Mouse (Mus musculus) lung, embryonic 16.5 days (tissue): ENCODE measurements at regions not wholly inside any gene's neighbourhood (a gene's known extent, or its start where the extent isn't known, plus 50 kb on each side); places are given as distances from the start of the nearest gene placed in this dataset.
"Not testable (repeated sequence)": the region's sequence is repeated elsewhere in the genome, so short reads cannot be mapped to it uniquely, and the experiment has no call there.

ENCODE experiments used
- ATAC-seq: fragments of 200-750 bp; cut with Nextera tagmentation; 2 replicates; pipeline ENCODE4 v1.8.0; 2017; ENCODE audit warnings: low read depth, mild to moderate bottlenecking, moderate library complexity
- H3K27ac ChIP-seq: fragments of 300-500 bp; sonication (generic); 2 replicates; pipeline ENCODE4 v1.5.1; 2014; ENCODE audit warnings: mild to moderate bottlenecking, control low read depth, low read length
- H3K27me3 ChIP-seq: fragments of 300-500 bp; sonication (generic); 2 replicates; pipeline ENCODE4 v1.6.1; 2014; ENCODE audit warnings: low read depth, low read length, mixed read lengths; ENCODE audit not compliant: control insufficient read depth, insufficient read depth
- H3K36me3 ChIP-seq: fragments of 300-500 bp; sonication (generic); 2 replicates; pipeline ENCODE4 v1.6.1; 2014; ENCODE audit warnings: low read length; ENCODE audit not compliant: control insufficient read depth, insufficient read depth
- H3K4me1 ChIP-seq: fragments of 300-500 bp; sonication (generic); replicated peaks from 2 replicates; pipeline ENCODE4 v1.6.1; 2014; ENCODE audit warnings: low read length, mixed read lengths; ENCODE audit not compliant: control insufficient read depth, insufficient read depth
- H3K4me2 ChIP-seq: fragments of 300-500 bp; sonication (generic); 2 replicates; pipeline ENCODE4 v1.6.1; 2014; ENCODE audit warnings: low read depth, low read length, control low read depth
- H3K4me3 ChIP-seq: fragments of 300-500 bp; sonication (generic); 2 replicates; pipeline ENCODE4 v1.5.1; 2014; ENCODE audit warnings: mild to moderate bottlenecking, low read length, control low read depth
- H3K9ac ChIP-seq: fragments of 300-500 bp; sonication (generic); 2 replicates; pipeline ENCODE4 v1.6.1; 2014; ENCODE audit warnings: low read length, control low read depth
- H3K9me3 ChIP-seq: fragments of 300-500 bp; sonication (generic); 2 replicates; pipeline ENCODE4 v1.6.1; 2016; ENCODE audit warnings: low read length; ENCODE audit not compliant: control insufficient read depth
- WGBS: fragments of 180-500 bp; shearing (Covaris S2); extraction: QIAGEN DNeasy Blood & Tissue Kit; methylation state at CpG from one replicate; pipeline ENCODE4 v1.1.7; 2014; 5-methylcytosine and 5-hydroxymethylcytosine counted together

GRCm38 (mm10) chr3:120441127-120441526 lies 656.9 kb upstream of the Ptbp2 start:
- Histone ChIP-seq H3K4me3 (no peak overlapping the region), H3K36me3 (no peaks in the 10 kb centered on the region), H3K4me1 (no peaks in the 10 kb centered on the region), H3K27ac (no peak overlapping the region), H3K9ac (no peak overlapping the region), H3K4me2 (no peak overlapping the region), H3K27me3 (no peaks in the 10 kb centered on the region), H3K9me3 (no peaks in the 10 kb centered on the region)
- no peak for ATAC-seq
- 68% methylated on average over 4 of the region's 4 CpGs for WGBS

GRCm38 (mm10) chr3:120430285-120430684 lies 646.0 kb upstream of the Ptbp2 start:
- no peaks in the 10 kb centered on the region for H3K27me3 ChIP-seq
- peaks cover 4% of the 10 kb centered on the region for H3K4me1 ChIP-seq
- H3K4me2 ChIP-seq: no peak overlapping the region
- no peaks in the 10 kb centered on the region for H3K9me3 ChIP-seq
- no peak overlapping the region for H3K4me3 ChIP-seq
- no peak overlapping the region for H3K27ac ChIP-seq
- peak; percentile 94 for ATAC-seq
- 15% methylated on average over 2 of the region's 2 CpGs for WGBS
- H3K9ac ChIP-seq: no peak overlapping the region
- H3K36me3 ChIP-seq: no peaks in the 10 kb centered on the region

GRCm38 (mm10) chr3:120416634-120417033 lies 632.4 kb upstream of the Ptbp2 start:
- no peaks in the 10 kb centered on the region for H3K36me3 ChIP-seq
- no peak overlapping the region for H3K27ac ChIP-seq
- no peak overlapping the region for H3K4me2 ChIP-seq
- ATAC-seq: no peak
- 53% methylated on average over 3 of the region's 3 CpGs for WGBS
- no peak overlapping the region for H3K9ac ChIP-seq
- H3K4me3 ChIP-seq: no peak overlapping the region
- no peaks in the 10 kb centered on the region for H3K9me3 ChIP-seq
- no peaks in the 10 kb centered on the region for H3K4me1 ChIP-seq
- H3K27me3 ChIP-seq: no peaks in the 10 kb centered on the region

- no peaks in the 10 kb centered on the region for H3K4me1 ChIP-seq
- no peaks in the 10 kb centered on the region for H3K9me3 ChIP-seq
- no peak overlapping the region for H3K27ac ChIP-seq
- H3K4me3 ChIP-seq: no peak overlapping the region
- no peak for ATAC-seq
- no peaks in the 10 kb centered on the region for H3K36me3 ChIP-seq
- H3K27me3 ChIP-seq: no peaks in the 10 kb centered on the region
- no peak overlapping the region for H3K9ac ChIP-seq
- 41% methylated on average over 6 of the region's 6 CpGs for WGBS
- no peak overlapping the region for H3K4me2 ChIP-seq
Observed at GRCm38 (mm10) chr3:120375688-120376289, 591.5 kb upstream of the Ptbp2 start.

- no peak overlapping the region for H3K4me3 ChIP-seq
- WGBS: 44% methylated on average over 4 of the region's 4 CpGs
- no peak overlapping the region for H3K9ac ChIP-seq
- H3K27ac ChIP-seq: no peak overlapping the region
- no peak overlapping the region for H3K4me2 ChIP-seq
- no peaks in the 10 kb centered on the region for H3K9me3 ChIP-seq
- ATAC-seq: no peak
- H3K27me3 ChIP-seq: no peaks in the 10 kb centered on the region
- no peaks in the 10 kb centered on the region for H3K4me1 ChIP-seq
- no peaks in the 10 kb centered on the region for H3K36me3 ChIP-seq
Observed at GRCm38 (mm10) chr3:120342747-120343377, 558.6 kb upstream of the Ptbp2 start.

GRCm38 (mm10) chr3:120341882-120342281 lies 557.6 kb upstream of the Ptbp2 start:
- no peak for ATAC-seq
- Histone ChIP-seq H3K9me3 (no peaks in the 10 kb centered on the region), H3K27me3 (no peaks in the 10 kb centered on the region), H3K36me3 (no peaks in the 10 kb centered on the region), H3K9ac (no peak overlapping the region), H3K27ac (no peak overlapping the region), H3K4me2 (no peak overlapping the region), H3K4me1 (no peaks in the 10 kb centered on the region), H3K4me3 (no peak overlapping the region)
- WGBS: 44% methylated on average over 2 of the region's 2 CpGs

- ATAC-seq: no peak
- Histone ChIP-seq H3K4me1 (no peaks in the 10 kb centered on the region), H3K36me3 (no peaks in the 10 kb centered on the region), H3K9me3 (no peaks in the 10 kb centered on the region), H3K9ac (no peak overlapping the region), H3K4me3 (no peak overlapping the region), H3K4me2 (no peak overlapping the region), H3K27ac (no peak overlapping the region), H3K27me3 (no peaks in the 10 kb centered on the region)
- 54% methylated on average over 7 of the region's 7 CpGs for WGBS
Observed at GRCm38 (mm10) chr3:120335843-120336585, 551.7 kb upstream of the Ptbp2 start.

- H3K9me3 ChIP-seq, H3K36me3 ChIP-seq, H3K4me3 ChIP-seq, H3K27me3 ChIP-seq, H3K27ac ChIP-seq, H3K4me2 ChIP-seq, H3K9ac ChIP-seq, H3K4me1 ChIP-seq, ATAC-seq: not testable (repeated sequence)
- 83% methylated on average over 3 of the region's 3 CpGs for WGBS
Observed at GRCm38 (mm10) chr3:120307042-120307441, 522.8 kb upstream of the Ptbp2 start.

- no peak overlapping the region for H3K9ac ChIP-seq
- WGBS: 68% methylated on average over 8 of the region's 8 CpGs
- ATAC-seq: no peak
- no peak overlapping the region for H3K27ac ChIP-seq
- no peaks in the 10 kb centered on the region for H3K36me3 ChIP-seq
- no peak overlapping the region for H3K4me2 ChIP-seq
- no peaks in the 10 kb centered on the region for H3K4me1 ChIP-seq
- no peak overlapping the region for H3K4me3 ChIP-seq
- H3K27me3 ChIP-seq: no peaks in the 10 kb centered on the region
- H3K9me3 ChIP-seq: no peaks in the 10 kb centered on the region
Observed at GRCm38 (mm10) chr3:120305608-120306007, 521.3 kb upstream of the Ptbp2 start.
